Mouse (Mus musculus): ENCODE results near the gene Gm37240. TPM values are rescaled to one million over a fixed set of nuclear protein-coding genes. Genes with fewer than 3 reads are reported as not detected.

Gene Gm37240
- total RNA-seq, 2 experiments from 2014 or later: 1.3 to 1.9 TPM

DNA sequence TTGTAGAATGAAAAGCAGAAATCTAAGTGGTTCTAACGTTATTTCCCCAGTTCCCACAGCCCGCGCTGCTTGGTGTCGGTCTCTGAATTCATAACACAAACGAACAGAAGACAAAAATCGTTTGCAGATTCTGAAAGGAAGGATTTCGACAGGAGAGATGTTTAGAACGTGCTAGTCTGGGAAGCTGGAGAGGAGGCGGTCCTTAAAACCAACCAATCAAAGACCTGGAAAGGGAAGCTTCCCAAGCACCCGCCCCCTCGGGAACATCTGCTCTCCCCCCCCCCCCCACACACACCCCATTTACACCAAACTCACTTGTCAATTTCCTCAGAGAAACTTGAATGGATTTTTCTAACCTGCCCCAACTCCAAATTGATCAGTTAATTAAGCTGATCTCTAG, 780.4 kb downstream of the Gm37240 start:
- peak in 1 of 2 experiments; percentile 14 for DNase-seq (ENCODE audit: low spot score in 2 of 2)

DNA sequence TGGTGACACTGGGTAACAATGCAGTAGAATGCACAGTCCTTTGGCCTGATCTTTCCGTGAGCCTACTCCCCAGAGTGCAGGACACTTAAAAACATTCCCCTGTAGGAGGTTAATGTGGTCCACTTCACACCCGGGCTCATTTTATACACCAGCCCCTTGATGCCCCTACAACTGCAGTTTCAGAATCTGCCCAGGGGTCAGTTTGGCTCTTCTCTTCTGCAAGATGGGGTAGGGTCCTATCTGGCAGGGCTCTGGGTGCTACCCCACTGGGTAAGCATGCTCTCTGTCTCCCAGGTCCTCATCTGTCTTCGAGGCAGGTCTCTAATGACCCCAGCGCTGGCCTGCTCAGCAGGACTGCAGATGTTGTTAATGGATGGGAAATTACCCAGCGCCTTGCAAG, 783.0 kb downstream of the Gm37240 start:
- DNase-seq (ENCODE audit: low spot score in 2 of 2): no peak

DNA sequence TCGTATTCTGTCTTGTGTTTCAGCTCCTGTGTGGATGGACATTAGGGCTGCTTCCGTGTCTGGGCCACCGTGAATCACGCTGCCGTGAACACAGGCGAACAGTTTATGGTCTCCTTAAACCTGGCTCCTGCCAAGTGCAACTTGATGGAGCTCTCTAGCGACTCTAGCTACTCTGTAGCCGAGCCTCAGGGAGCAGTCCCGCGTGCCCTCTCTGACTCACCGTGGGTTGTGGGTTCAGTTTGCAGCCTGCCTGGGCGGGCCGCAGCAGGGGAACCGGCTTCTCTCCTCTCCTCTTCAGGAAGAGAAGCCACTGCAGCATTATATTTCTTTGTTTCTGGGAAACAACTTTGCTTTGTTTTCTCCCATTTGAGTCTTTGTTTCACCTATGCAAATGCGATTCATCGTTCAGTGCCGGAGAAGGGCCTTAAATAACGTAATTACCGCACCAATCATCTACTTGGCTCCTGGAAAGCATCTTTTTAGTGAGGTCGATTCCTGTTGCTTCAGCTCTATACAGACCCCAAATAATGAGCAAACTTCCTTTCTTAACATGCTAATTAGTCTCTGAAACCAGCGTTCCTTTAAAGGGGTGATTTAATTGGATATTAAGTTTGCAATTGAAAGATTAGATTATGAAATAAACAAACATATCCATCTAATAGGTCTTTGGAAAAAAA, 806.3 kb downstream of the Gm37240 start:
- no peak for DNase-seq (ENCODE audit: low spot score in 2 of 2)

DNA sequence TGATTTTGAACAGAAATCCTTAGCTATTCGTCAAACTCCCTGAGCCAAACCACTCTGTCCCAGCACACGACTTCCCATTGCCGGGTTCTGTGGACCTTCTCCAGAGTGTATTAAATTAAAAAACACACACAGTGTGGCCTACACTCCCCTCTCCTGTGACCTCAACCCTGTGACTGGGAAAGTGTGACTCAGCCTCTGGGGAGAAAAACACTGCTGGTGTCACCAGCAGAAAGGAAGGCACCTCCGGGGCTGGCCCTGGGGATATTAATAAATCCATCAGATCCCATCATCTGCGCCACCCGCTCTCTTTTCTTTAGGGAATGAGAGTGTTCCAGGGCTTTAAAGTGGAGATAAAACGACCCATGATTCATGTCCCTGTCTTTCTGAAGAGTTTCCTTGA, 823.2 kb downstream of the Gm37240 start:
- DNase-seq (ENCODE audit: low spot score in 2 of 2): no peak

DNA sequence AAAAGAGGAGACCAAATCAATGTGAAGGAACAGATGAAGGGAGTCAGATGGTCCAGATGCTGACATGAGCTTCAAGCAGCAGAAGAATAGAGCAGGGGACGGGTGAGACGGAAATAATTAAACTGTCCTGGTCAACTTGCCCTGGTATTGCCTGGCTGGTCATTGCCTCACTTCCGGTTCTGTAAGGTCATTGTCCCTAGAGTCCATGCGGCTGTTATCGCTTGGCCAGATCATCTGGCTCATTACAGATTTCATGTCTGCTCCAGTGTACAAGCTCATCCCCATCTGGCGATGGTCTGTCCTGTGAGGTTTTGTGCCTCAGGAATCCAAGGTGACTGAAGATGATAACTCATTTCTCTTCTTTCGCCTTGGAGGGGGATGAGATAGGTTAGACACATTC, 827.2 kb downstream of the Gm37240 start:
- no peak for DNase-seq (ENCODE audit: low spot score in 2 of 2)

DNA sequence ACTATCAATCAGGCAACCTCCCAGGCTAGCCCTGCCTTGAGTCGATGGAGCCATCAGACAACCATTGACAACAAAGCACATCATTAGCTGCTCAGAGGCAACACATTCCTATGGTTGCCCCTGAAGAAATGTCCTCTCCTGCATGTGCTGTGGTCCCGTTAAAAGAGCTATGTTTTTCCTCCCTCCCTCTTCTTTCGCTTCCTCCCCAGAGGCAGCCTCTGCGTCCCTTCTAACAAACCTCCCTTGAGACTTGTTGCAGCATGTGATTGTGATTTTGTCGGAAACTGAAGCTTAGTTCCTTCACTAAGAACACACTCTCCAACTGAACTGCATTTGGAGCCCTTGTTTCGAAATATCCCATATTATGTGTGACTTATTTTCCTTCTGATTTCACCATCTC, 830.1 kb downstream of the Gm37240 start:
- DNase-seq (ENCODE audit: low spot score in 2 of 2): no peak

DNA sequence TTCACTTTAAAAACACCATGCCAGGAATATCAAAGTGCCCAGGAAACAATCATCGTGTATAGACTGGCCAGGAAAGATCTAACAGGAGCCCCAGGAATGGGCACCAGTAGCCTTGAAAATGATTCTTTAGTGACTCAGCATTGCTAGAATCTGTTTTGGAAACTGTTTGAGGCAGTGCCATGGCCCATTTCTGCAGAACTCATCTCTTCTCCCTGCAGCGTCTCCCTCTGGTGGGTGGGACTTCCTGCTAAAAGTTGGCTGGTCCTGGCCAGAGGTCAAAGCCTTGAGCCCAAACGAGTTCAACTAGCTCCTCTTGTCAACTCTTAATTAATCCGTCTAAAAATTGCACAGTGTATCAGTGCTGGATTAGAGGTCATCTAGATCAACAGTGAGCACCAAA, 833.8 kb downstream of the Gm37240 start:
- DNase-seq (ENCODE audit: low spot score in 2 of 2): no peak

DNA sequence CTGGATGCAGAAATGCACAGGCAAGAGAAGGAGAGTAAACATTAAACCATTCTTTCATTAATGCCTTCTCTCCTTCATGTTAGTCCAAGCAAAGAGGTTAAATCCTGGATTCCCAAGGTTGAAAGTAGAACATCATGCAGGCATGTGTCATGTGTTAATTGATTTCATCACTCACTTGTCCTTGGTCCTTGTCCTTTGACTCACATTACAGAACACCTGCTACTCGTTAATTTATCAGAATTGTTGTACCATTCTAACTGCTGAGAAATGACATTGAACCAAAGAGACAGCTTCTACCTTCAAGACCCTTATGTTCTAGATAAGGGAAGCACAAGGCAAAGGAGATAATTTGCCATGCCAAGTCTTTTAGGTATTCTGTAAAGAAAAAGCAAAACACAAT, 835.1 kb downstream of the Gm37240 start:
- no peak for DNase-seq (ENCODE audit: low spot score in 2 of 2)

DNA sequence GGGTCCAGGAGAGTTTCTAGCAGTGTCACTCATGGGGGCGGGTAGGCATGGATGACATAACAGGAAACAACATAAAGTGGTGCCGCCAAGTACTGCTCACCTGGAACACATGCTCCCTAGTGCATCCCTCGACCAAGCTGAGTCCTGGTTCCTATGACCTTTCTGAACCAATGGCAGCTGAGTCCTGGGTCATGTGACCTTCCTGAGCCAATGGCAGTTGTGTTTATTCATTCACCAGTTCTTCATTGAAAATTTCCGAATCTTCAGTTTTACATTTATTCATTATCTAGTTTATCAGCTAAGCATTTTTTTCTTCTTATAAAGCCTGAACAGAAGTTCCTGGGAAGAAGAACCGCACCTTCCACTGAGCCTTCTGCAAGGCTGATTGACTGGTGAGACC, 838.7 kb downstream of the Gm37240 start:
- no peak for DNase-seq (ENCODE audit: low spot score in 2 of 2)

DNA sequence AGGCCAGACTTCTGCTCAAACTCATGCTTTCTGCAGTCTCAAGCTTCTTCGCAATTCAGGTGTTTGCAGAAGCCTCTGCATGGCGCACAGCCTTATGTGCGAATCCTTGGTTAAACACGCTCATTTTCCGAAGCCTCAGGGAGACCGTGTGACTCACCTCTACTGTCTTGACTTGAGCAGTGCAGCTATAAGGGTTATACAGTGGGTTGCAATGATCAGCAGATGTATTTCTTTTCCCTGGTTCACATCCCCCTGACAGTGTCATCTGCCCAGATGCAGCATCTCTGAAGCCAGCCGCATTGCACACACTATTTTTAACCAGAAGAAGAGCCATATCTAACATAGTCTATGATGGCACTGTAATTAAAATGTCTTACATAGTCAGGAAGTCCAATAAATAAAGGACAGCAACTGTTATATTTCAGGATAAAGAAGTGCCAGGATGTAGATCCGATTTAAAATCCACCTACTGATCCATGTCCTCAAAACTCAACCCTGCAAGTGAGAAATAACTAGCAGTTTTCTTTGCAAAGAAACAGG, 843.6 kb downstream of the Gm37240 start:
- DNase-seq (ENCODE audit: low spot score in 2 of 2): no peak

DNA sequence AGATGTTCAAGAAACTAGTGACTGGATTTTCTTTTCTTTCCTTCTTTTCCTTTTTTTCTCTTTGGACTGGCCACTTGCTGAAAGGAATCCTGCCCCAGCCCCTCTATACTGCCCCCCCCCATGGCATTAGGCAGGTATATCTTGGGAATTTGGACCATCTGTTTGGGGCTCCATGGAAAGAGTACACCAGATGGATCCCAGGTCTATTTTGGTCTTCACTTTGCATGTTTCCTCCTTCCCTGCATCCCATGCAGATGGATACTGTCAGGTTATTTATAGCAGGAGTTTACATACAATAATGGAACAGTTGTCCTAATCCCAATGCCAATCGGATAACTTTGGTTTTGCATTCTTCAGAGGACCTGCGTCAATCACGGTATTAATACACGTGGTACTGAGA, 845.2 kb downstream of the Gm37240 start:
- DNase-seq (ENCODE audit: low spot score in 2 of 2): no peak

DNA sequence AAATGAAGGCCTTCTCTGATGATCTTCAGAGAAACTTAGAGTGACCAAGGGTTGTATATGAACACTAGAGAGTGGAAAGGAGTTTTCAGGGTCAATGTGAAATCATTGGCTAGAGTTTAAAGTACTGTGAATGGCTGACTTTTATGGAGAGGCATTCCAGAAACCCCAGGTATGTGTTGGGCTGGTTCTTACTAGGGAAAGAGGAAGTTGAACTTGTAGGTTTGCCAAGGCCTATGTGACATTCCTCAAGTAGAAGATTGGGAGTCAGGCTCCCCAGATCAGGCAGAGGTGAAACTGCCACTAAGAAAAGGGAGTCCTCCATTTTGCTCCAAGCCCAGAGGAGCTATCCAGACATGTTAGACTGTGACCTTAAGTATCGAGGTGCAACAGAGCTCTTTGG, 858.2 kb downstream of the Gm37240 start:
- DNase-seq (ENCODE audit: low spot score in 2 of 2): no peak

DNA sequence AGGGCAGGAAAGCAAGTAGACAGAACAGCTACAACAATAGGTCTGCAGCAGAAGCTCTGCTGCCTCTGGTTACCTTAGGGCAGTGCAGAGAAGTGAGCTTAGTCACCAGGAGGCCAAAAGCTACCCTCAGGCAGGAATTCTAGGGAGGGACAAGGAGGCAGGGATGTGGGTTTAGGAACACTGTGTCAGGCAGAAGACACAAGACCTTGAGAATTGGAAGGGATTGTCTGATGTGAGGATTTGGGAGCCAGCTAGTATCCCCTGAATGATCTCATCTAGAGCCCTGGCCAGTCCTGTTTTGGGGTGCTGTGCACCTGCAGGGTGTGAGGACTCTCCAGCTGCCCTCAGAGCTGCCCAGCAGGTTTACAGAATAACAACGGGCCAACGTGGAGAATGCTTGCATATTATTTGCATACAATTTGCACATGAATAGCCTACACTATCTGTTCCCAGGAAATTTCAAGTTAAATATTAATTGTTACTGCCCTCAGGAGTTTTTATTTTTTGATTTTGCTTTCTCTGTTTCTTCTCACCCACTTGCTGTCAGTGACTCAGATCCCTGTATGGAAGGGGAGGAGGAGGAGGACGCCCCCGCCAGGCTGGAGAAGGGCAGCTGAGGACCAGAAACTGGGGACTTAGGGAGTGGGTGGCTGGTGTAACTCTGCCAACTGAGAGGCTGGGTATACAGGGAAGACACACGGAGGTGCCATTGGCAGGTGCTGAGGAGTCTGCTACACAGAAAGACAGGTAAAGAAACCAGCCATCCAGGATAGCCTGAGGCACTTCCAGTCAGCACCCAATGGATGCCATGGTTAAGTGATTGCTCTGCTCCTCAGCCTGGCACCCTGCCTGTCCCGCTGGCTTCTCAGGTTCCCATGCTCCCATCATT, 862.3 kb downstream of the Gm37240 start:
- peak; percentile 46 to 77 for DNase-seq (ENCODE audit: low spot score in 2 of 2)

DNA sequence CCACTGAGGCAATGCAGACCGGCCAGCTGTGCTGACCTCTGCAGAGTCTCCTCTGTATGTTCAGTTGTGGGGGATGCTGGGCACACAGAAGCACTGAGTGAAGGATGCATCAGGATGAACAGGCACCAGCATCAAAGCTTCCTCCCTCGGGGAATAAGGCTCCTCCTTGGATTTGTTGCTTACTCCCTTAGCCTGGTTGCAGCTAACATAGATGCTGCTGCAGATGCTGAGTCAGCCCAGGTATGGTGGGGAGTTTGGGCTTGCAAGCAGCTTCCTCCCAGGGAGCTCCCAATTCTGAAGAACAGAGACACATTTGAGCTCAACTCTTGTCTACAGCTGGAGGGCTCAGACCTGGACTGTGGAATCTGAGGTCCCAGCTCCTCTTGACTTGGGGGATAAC, 863.1 kb downstream of the Gm37240 start:
- DNase-seq (ENCODE audit: low spot score in 2 of 2): no peak

DNA sequence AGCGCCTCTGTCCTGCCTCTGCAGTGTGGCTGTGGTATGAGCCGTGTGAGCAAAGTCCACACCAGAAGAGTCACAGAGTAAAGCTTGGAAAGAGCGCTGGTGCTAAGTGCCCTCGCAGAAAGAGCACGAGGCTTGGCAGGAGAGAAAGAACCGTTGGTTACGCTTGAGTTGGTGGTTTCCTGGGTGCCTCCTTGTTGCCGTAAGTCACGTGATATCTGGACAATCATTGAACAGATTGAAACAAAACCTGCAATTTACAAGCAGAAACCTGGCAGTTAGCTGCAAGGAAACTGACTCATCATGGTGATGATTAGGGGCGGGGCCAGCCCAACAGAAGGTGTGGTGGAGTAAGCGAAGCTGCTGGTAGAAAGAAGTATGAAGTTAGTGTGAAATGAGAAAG, 864.5 kb downstream of the Gm37240 start:
- DNase-seq (ENCODE audit: low spot score in 2 of 2): no peak

DNA sequence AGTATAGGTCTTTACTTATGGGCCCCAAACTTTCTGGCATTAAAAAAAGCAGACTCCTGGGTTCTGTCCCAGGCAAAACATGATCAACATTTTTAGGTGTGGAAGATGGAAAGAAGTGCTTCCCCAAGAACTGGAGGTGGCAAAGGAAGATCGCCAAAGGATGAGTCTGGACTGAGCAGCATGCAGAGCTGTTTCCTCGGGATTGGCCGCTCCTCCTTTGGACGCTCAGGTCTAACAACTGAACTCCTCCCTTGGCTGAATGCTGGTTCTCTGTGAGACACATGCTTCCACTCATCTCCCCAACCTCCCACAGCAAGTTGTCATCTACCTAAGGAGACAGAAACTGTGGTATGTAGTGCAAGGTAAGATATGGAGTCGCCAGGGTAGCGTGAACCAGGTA, 865.5 kb downstream of the Gm37240 start:
- DNase-seq (ENCODE audit: low spot score in 2 of 2): no peak

DNA sequence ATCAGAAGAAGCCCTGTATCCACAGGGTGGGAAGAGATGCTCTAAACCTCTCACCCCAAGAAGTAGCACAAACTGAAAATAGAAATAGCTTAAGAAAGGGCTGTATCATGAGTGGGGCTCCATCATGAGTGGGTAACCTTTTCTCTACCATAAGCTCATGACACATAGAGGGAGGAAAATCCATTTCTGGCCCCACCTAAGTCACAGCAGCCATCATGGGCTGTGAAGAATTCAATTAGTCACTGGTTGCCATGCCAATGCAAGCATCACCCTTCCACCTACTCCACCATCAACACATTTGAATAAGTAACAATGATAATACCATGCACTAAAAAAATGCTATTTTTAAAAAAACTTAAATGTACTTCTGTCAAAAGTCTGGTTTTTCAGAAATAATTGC, 867.2 kb downstream of the Gm37240 start:
- DNase-seq (ENCODE audit: low spot score in 2 of 2): peak; percentile 39 to 63

DNA sequence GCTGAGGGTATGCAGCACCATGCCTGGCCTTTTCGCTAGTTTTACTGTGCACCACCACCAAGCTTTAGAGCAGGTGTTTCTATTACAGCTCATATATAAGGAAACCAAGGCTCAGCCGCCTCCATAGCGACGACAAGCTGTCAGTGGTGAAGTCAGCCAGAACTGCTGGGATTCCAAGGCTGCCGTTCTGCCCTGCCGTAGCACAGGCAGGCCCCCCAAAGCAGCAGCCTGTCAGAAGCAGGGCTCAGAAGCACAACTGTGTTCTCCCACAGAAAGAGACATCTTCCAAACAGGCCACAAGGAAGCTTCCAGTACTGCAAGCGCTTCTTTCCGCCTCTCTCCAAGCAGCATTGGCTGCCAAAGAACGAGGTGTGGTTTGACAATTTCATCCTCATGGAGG, 871.7 kb downstream of the Gm37240 start:
- peak; percentile 72 to 88 for DNase-seq (ENCODE audit: low spot score in 2 of 2)

DNA sequence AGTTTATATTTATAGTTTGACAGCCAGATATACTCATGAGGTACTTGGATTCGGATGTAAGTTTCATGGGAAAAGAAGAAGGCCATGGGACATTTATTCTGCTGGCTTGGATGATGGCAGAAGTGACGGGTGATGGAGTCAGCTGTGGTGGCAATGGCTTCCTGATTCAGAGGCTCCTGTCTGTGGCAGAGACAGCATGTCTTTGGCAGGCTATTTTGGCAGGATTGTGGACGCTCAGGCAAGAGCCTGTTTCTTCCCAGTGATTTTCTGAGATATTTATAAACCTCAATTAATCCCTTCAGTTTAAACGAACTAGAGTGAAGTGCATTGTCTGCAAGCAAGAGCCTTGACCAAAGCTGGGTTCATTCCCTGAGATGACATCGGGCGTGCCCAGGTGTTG, 874.4 kb downstream of the Gm37240 start:
- no peak for DNase-seq (ENCODE audit: low spot score in 2 of 2)

DNA sequence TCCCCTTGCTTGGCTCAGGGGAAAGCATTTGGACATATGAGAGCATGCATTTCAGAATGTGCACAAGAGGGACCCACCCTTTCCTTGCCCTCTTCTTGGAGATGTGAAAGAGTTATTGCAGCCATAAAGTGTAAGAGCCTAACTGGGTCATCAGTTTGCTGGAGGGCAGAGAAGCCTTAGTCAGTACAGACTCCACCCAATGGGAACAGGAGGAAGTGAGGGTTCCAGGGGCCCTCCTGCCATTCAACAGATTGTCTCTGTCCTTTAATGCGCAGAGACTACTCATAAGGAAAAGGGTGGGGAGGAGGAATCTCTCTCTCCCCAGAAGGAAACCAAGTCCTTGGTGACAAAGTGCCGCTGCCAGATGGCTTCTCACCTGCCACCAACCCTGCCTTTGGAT, 882.1 kb downstream of the Gm37240 start:
- no peak for DNase-seq (ENCODE audit: low spot score in 2 of 2)

DNA sequence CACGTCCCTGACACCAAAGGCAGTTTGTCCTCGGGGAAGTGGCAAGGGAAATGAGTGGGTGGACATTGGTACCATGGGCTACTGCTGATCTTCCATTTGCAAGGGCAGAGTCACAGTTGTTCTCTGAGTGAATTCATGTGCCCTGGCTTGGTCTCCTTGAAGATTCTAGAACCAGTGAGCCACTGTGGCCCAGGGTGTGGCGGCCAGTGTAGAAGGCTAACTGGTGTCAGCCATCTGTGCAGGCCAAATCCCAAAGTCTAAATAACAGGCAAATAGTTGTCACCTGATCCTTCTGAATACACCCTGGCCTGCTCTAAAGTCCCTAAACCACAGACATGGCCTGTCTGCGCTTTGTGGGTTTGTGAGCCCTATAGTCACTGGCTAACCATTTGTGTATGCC, 898.4 kb downstream of the Gm37240 start:
- no peak for DNase-seq (ENCODE audit: low spot score in 2 of 2)

DNA sequence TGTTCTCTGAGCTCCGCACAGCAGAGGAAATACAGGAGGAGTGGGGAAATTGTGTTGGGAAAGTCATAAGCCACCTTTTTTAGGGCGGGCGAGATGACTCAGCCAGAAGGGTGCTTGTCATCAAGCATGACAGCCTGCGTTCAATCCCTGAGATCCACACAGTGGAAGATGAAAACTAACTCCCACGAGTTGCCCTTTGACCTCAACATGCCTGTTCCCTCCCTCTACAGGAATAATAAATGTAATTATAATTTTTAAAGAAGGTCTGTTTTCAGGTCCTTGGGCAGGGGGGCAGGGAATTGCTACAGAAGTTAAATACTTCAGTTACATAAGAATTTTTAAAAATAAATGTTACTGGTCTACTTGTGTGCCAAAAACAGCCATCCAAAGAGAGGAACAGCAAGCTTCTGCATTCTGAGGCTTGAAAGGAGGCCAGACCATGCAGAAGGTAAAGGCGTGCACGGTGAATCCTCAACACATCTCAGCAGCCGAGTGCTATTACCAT, 902.1 kb downstream of the Gm37240 start:
- DNase-seq (ENCODE audit: low spot score in 2 of 2): peak; percentile 64 to 82
